Mouse (Mus musculus): Measurements from ENCODE around the gene Msh3. TPM values are rescaled to one million over a fixed set of nuclear protein-coding genes. Genes with fewer than 3 reads are reported as not detected.

Gene Msh3
- polyA plus RNA-seq, 1 experiment from 2014 or later, result 34.5 TPM

DNA sequence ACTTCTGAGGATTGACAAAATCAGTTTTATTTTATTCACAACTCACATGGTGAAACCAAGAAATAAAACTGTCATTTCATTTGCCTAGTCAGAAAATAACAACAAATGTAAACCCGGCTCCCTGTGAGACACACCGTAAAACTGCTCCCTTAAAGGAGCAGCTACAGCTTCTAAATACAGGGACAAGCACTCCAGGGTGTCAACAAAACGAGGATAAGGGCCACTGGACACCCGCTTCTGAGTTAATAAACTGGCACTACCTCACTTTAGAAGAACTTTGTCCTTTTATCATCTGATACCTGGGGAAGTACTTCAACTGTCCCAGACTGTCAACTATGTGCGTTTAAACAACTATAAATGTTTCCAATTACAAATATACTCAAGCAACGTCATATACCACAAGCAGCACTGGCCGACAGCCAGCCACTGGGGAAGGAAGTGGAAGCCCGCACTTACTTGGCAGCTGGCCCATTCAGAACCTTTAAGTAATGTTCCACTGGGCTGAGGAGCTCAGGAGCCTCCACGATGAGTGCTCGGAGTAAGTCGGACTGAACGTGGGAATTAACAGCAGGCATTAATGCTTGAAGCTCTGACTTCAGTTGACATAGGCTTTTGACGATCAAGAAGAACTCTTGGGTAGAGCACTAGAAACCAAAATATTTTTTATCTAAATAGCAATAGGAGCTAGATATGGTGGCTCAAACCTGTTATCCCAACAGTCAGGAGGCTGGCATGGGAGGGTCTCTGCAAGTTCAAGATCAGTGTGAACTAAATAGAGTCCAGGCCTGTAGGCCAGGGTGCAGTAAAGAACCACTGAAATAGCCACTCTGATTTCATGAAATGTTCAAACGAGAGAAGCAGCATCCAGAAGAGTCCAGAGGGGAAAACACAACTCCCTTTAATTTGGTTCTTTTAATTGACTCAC, 80.3 kb downstream of the Msh3 start:
- H3K9me3 ChIP-seq, result no peaks in the 10 kb centered on the region
- H3K4me3 ChIP-seq, result no peak overlapping the region
- no peak overlapping the region for H3K27ac ChIP-seq (replicated peaks)
- WGBS, result 92% methylated on average over 14 of the region's 14 CpGs
- H3K27me3 ChIP-seq (replicated peaks; ENCODE audit: low read depth, poor library complexity, severe bottlenecking), result no peaks in the 10 kb centered on the region
- no peak for DNase-seq (ENCODE audit: low spot score)
- H3K36me3 ChIP-seq (replicated peaks), result peaks cover 30% of the 10 kb centered on the region
- H3K4me1 ChIP-seq, result no peaks in the 10 kb centered on the region

DNA sequence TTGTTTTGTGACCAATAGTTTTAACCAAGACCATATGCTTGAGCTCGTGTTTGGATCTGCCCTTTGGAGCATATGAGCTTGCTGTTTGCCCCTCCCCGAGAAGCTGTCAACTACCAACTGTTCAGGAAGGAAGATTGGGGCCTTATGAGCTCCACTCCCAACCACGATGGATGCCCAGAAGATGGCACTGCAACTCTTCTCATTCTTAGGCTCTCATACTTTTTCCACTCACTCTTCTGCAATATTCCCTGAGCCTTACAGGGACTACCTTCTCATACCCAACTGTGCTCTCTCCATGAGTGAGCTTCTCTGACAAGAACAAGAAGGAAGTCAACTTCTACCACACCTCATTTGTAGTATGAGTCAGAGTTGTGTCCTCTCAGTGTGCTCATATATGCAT, 87.7 kb downstream of the Msh3 start:
- Histone ChIP-seq H3K4me3 (no peak overlapping the region), H3K9me3 (no peaks in the 10 kb centered on the region), H3K36me3 (replicated peaks) (peaks cover 30% of the 10 kb centered on the region), H3K4me1 (no peaks in the 10 kb centered on the region), H3K27ac (replicated peaks) (no peak overlapping the region), H3K27me3 (replicated peaks; ENCODE audit: low read depth, poor library complexity, severe bottlenecking) (no peaks in the 10 kb centered on the region)
- WGBS, result 86% methylated on average over 3 of the region's 3 CpGs
- no peak for DNase-seq (ENCODE audit: low spot score)

DNA sequence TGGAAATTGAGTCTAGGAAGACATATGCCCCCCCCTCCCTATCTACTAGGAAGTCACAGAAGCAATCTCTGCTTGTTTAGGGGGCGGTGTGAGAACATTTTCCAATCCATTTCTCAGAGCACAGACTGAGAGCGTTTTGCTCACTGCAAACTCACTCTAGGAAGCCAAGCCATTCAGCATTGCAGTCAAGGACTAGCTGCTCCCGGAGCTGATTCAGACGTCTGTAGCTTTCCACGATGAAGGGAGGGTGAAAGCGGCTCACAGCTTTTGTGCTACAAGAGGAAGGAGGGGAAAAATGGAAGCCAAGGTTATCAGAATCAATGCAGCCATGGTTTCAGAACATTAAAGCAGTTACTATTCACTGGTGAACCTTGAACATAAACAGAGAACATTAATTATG, 91.2 kb downstream of the Msh3 start:
- peaks cover 43% of the 10 kb centered on the region for H3K36me3 ChIP-seq (replicated peaks)
- no peak for DNase-seq (ENCODE audit: low spot score)
- no peaks in the 10 kb centered on the region for H3K27me3 ChIP-seq (replicated peaks; ENCODE audit: low read depth, poor library complexity, severe bottlenecking)
- H3K4me3 ChIP-seq, result no peak overlapping the region
- WGBS, result 91% methylated on average over 6 of the region's 6 CpGs
- H3K27ac ChIP-seq (replicated peaks), result no peak overlapping the region
- no peaks in the 10 kb centered on the region for H3K4me1 ChIP-seq
- H3K9me3 ChIP-seq, result no peaks in the 10 kb centered on the region

DNA sequence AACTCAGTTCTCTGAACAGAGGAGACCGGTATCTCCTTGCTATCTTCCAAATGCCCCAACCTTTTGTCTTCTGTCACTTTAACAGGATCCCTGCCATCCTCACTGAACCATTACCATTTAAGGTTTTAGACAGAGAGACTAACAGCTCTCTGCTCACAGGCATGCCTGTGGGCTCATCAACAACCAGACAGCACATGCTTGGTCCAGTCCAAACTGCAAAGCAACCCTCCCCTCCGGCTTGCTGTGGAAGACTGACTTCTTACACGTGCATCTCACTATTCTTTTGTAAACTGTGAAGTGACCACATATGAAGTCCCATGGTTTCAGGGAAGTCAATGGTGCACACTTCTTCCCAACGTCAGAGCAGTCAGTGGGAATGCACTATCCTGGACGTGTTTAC, 93.5 kb downstream of the Msh3 start:
- Histone ChIP-seq H3K27me3 (replicated peaks; ENCODE audit: low read depth, poor library complexity, severe bottlenecking) (no peaks in the 10 kb centered on the region), H3K27ac (replicated peaks) (no peak overlapping the region), H3K4me3 (no peak overlapping the region), H3K4me1 (no peaks in the 10 kb centered on the region), H3K9me3 (no peaks in the 10 kb centered on the region), H3K36me3 (replicated peaks) (peaks cover 43% of the 10 kb centered on the region)
- 86% methylated on average over 5 of the region's 5 CpGs for WGBS
- no peak for DNase-seq (ENCODE audit: low spot score)

DNA sequence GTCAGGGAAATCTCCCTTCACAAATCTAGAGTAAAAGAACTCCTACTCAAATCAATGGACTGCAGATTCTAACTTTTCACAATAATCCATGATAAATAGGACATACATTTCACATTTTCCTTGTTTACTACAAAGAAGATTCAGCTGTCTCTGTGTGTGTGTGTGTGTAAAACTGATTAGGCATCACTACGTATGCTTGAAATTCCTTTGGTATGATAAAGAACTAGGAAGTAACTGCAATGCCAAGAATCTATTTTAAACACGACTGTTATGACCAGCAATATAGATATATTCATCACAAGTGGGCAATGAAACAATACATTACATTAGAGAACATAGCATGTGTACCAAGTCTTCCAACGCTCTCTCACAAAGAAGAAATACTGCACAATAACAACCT, 99.3 kb downstream of the Msh3 start:
- no peak for DNase-seq (ENCODE audit: low spot score)
- WGBS, result 95% methylated on average over 3 of the region's 3 CpGs
- Histone ChIP-seq H3K4me3 (no peak overlapping the region), H3K4me1 (no peaks in the 10 kb centered on the region), H3K36me3 (replicated peaks) (peaks cover 36% of the 10 kb centered on the region), H3K27ac (replicated peaks) (no peak overlapping the region), H3K27me3 (replicated peaks; ENCODE audit: low read depth, poor library complexity, severe bottlenecking) (no peaks in the 10 kb centered on the region), H3K9me3 (no peaks in the 10 kb centered on the region)

DNA sequence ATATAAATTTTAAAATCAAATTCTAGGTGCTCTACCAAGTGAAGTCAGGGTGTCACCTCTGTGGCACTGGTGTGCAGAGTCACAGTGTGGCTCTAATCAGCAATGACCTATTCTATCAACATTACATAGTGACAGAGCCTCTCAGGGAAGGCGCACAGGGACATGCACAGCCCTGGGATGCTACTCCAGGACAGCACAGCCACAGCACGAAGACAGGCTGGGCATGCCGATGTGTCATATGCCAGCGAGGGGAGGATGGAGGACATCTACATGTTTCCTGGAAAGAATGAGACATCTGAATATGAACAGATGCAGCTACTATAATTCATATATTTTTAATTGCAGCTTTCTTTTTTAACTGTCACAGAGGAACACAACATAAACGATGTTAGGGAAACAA, 101.0 kb downstream of the Msh3 start:
- Histone ChIP-seq H3K9me3 (no peaks in the 10 kb centered on the region), H3K4me3 (no peak overlapping the region), H3K27ac (replicated peaks) (no peak overlapping the region), H3K27me3 (replicated peaks; ENCODE audit: low read depth, poor library complexity, severe bottlenecking) (no peaks in the 10 kb centered on the region), H3K36me3 (replicated peaks) (peaks cover 41% of the 10 kb centered on the region), H3K4me1 (no peaks in the 10 kb centered on the region)
- WGBS, result 97% methylated on average over 5 of the region's 5 CpGs
- DNase-seq (ENCODE audit: low spot score), result no peak

DNA sequence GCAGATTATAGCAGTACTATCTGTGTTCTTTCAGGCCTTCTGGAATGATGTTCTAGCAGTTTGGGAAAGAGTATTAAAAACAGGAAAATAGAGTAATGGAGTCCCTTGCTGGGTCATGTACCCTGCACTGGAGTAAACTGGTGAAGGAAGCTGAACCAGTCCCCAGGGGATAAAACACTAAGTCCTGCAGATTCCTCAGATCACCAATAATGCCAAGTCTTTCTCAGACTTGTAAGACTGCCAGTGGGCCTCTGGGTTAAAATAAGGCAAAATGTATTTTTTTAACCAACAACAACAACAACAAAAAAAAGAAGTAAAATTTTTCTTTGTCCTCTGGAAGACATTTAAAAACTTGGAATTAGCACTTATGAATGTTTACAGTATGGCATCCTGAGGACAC, 102.5 kb downstream of the Msh3 start:
- no peak for DNase-seq (ENCODE audit: low spot score)
- no peaks in the 10 kb centered on the region for H3K27me3 ChIP-seq (replicated peaks; ENCODE audit: low read depth, poor library complexity, severe bottlenecking)
- no peak overlapping the region for H3K4me3 ChIP-seq
- no peak overlapping the region for H3K27ac ChIP-seq (replicated peaks)
- H3K9me3 ChIP-seq, result no peaks in the 10 kb centered on the region
- H3K36me3 ChIP-seq (replicated peaks), result peaks cover 43% of the 10 kb centered on the region
- no peaks in the 10 kb centered on the region for H3K4me1 ChIP-seq

DNA sequence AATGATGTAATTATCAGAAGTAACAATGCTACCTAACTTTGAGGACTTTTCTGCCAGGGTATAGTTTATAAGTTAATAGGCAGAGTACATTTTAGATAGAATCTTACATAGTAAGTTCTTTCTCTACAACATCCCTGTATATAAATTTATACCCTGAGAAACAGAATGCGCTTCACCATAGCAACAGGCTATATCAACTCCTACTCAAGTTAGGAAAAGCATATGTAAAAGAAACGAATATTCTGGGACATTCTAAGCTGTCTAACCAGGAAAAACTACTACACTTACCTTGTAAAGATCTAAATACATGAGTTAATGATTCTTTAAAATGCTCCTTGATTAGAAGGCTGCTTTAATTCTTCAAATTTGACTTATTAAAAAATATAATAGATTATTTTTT, 107.2 kb downstream of the Msh3 start:
- 95% methylated on average over 2 of the region's 2 CpGs for WGBS
- no peak overlapping the region for H3K27ac ChIP-seq (replicated peaks)

DNA sequence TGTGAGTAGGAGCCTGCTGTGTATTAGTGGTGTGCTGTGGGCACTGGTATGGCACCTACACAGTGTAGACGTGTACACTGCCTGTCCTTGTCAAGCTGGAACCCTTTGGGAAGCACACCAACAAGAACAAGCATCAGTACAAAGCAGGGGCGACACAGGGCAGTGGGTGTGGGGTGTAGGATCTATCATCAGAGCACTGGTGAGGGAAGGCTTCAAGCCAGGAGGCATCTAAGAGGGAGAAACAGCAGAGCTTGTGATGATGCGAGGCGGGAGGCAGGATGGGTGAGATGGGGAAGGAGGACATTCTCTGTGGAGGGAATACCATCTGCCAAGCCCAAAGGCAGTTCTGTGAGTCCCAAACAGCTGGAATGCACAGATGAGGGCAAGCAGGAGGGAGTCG, 107.8 kb downstream of the Msh3 start:
- H3K27ac ChIP-seq (replicated peaks), result no peak overlapping the region
- H3K4me1 ChIP-seq, result no peaks in the 10 kb centered on the region
- WGBS, result 92% methylated on average over 5 of the region's 5 CpGs
- peaks cover 41% of the 10 kb centered on the region for H3K36me3 ChIP-seq (replicated peaks)
- H3K9me3 ChIP-seq, result no peaks in the 10 kb centered on the region
- no peak overlapping the region for H3K4me3 ChIP-seq
- no peak for DNase-seq (ENCODE audit: low spot score)
- H3K27me3 ChIP-seq (replicated peaks; ENCODE audit: low read depth, poor library complexity, severe bottlenecking), result no peaks in the 10 kb centered on the region

More for the DNA sequence above, 107.2 kb downstream of the Msh3 start:
- no peaks in the 10 kb centered on the region for H3K27me3 ChIP-seq (replicated peaks; ENCODE audit: low read depth, poor library complexity, severe bottlenecking)
- H3K4me1 ChIP-seq, result no peaks in the 10 kb centered on the region
- DNase-seq (ENCODE audit: low spot score), result no peak
- H3K9me3 ChIP-seq, result no peaks in the 10 kb centered on the region
- H3K36me3 ChIP-seq (replicated peaks), result peaks cover 46% of the 10 kb centered on the region
- H3K4me3 ChIP-seq, result no peak overlapping the region

DNA sequence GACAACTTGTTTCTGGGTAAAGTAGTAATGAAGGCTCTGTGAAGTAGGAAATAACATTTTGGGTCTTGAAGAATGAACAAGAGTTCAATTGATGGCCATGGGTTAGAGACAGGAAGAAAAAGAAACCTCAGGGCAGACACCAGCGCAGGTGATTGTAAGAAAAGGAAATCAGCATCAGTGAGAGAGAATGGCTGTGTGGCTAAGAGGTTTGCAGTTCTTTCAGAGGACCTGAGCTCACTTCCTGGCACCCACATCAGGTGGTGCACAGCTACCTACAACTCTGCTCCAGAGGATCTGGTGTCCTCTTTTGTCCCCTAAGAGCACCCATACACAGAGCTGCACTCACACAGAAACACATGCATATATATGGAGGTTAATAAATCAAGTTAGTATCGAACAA, 110.1 kb downstream of the Msh3 start:
- H3K9me3 ChIP-seq, result no peaks in the 10 kb centered on the region
- no peak for DNase-seq (ENCODE audit: low spot score)
- H3K4me3 ChIP-seq, result no peak overlapping the region
- H3K27me3 ChIP-seq (replicated peaks; ENCODE audit: low read depth, poor library complexity, severe bottlenecking), result no peaks in the 10 kb centered on the region
- WGBS, result 95% methylated on average over 2 of the region's 2 CpGs
- H3K27ac ChIP-seq (replicated peaks), result no peak overlapping the region
- no peaks in the 10 kb centered on the region for H3K4me1 ChIP-seq
- peaks cover 30% of the 10 kb centered on the region for H3K36me3 ChIP-seq (replicated peaks)

DNA sequence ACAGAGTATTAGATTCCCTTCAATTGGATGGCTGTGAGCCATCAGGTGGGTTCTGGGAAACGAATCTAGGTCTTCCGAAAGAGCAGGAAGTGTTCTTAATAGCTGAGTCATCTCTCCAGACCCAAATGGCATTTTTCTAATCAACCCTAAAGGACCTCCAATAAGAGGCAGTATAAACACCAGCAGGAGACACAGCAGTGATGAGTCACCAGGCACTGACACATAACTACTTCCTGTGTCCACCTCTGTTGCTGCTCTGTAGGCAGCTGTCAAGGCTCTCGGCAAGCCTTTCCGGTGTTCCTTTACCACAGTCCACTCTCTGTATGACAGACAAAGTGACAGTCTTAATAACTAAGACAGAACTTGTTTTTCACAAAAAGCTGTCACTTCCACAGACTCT, 113.4 kb downstream of the Msh3 start:
- Histone ChIP-seq H3K27me3 (replicated peaks; ENCODE audit: low read depth, poor library complexity, severe bottlenecking) (no peaks in the 10 kb centered on the region), H3K36me3 (replicated peaks) (peaks cover 25% of the 10 kb centered on the region), H3K27ac (replicated peaks) (no peak overlapping the region), H3K9me3 (no peaks in the 10 kb centered on the region), H3K4me1 (no peaks in the 10 kb centered on the region), H3K4me3 (no peak overlapping the region)
- WGBS, result 85% methylated on average over 4 of the region's 4 CpGs
- DNase-seq (ENCODE audit: low spot score), result no peak

DNA sequence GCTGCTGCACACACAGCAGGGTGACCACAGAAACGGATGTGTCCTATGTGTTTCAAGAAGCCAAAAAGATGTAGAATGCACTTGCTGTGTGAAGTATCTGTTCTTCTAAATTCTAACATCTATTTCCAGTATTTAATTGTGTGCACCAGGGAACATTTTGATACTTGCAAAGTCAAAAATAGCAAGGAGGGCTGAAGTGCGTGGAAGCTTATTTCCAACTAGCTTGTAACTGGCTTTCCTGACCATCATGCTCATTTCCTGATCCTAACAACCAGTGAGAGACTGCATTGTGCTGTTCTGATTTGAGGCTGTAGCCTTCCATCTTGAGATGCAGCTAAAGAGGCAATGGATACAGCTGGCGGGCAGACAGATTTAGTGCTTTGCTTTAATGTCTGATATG, 116.9 kb downstream of the Msh3 start:
- no peak for DNase-seq (ENCODE audit: low spot score)
- 84% methylated on average over 3 of the region's 3 CpGs for WGBS
- Histone ChIP-seq H3K36me3 (replicated peaks) (peaks cover 41% of the 10 kb centered on the region), H3K9me3 (no peaks in the 10 kb centered on the region), H3K27ac (replicated peaks) (no peak overlapping the region), H3K4me1 (no peaks in the 10 kb centered on the region), H3K27me3 (replicated peaks; ENCODE audit: low read depth, poor library complexity, severe bottlenecking) (no peaks in the 10 kb centered on the region), H3K4me3 (no peak overlapping the region)

DNA sequence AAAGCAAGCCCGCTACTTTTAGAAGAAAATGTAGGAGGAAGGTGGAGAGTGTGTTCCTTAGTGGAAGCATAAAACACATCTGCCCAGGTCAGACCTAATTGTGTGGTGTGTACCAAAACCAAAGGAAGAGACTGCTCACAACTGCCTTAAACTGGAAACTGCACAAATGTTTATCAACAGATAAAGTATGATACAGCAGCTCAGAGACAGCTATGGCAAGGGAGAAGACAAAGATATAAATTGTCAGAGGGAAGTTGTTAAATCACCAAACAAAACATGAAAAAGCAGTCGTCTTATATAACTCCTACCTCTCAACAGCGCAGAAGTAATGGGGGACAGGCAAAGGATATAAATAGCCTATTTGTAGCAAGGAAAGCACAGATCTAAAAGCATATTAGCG, 117.8 kb downstream of the Msh3 start:
- 93% methylated on average over 4 of the region's 4 CpGs for WGBS
- peaks cover 40% of the 10 kb centered on the region for H3K36me3 ChIP-seq (replicated peaks)
- H3K27me3 ChIP-seq (replicated peaks; ENCODE audit: low read depth, poor library complexity, severe bottlenecking), result no peaks in the 10 kb centered on the region
- no peaks in the 10 kb centered on the region for H3K9me3 ChIP-seq
- no peak overlapping the region for H3K27ac ChIP-seq (replicated peaks)
- no peak for DNase-seq (ENCODE audit: low spot score)
- H3K4me1 ChIP-seq, result no peaks in the 10 kb centered on the region
- H3K4me3 ChIP-seq, result no peak overlapping the region

Measured in embryonic facial prominence, embryonic 10.5 days (tissue).